Mouse (Mus musculus): ENCODE data around the gene Dnlz.

DNA sequence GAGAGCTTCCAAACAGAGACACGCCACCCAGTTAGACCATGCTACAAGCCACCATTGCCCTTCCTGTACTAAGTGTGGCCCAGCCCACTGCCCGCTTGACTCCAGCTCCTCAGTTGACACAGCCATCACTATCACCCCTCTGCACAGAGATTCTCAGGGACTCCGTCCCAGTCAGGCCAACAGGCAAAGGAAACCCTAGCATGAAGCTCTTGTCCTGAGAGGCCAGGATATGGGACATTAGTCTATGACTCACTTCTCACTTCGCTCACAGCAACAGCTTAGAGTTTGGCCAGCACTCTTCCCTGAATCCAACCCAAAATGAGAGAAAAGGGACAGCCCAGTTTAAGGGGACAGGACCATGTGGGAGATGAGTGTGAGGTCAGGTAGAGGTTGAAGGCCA lies 2.5 kb upstream of the Dnlz start:
- TF ChIP-seq POLR2A (IDR thresholded peaks at IDR 0.05; ENCODE audit: borderline replicate concordance, low read depth, low read length): no peak
- no peak for TF ChIP-seq CTCF (IDR thresholded peaks at IDR 0.05; ENCODE audit: low read depth, low read length)

All from bone marrow macrophage, adult 2 months (primary cell).